Mouse (Mus musculus) mature B cell (primary cell): Measurements from ENCODE around the gene Clip2.
"Not testable (repeated sequence)": the region's sequence is repeated elsewhere in the genome, so short reads cannot be mapped to it uniquely, and the experiment has no call there.

Source experiments
- in situ Hi-C: fragments of 300-500 bp; cut with MboI; formaldehyde crosslinking; loops from 2 replicates; pipeline ENCODE4 v1.14.3; 2019

Clip2 gene

GRCm38 (mm10) chr5:134491712-134492417 lies 60.4 kb downstream of the Clip2 start:
- in situ Hi-C loops, result loop anchor here (10.0 kb wide), 1 partner anchor 307 kb away; the partner anchor contains the start of gene Gtf2ird2

- in situ Hi-C loops, result loop anchor here (10.0 kb wide), 1 partner anchor 306 kb away; the partner anchor contains the start of gene Gtf2ird2
Observed at GRCm38 (mm10) chr5:134491206-134491605, 61.0 kb downstream of the Clip2 start.

- in situ Hi-C loops, result loop anchor here (10.0 kb wide), 1 partner anchor 306 kb away; the partner anchor contains the start of gene Gtf2ird2
Observed at GRCm38 (mm10) chr5:134490465-134490864, 61.8 kb downstream of the Clip2 start.

DNA sequence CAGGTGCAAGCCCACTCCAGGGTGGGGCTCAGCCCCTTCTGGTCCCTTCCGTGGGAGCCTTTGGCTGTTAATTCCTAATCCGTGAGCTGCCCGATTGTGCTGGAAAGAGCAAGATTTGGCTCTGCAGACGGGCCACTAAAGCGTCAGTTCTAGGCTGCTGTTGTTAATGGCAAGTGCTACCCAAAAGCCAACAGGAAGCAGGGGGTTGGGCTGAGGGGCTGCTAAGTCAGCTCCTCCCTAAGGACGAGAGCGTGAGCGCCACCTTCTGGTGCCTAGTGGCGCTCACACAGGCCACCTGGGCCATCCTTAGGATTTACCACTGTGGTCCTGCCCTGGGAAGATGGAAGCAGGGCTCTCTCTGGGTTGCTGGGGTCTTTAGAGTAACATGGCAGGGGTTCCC lies 62.7 kb downstream of the Clip2 start:
- in situ Hi-C loops, result no loop called here

DNA sequence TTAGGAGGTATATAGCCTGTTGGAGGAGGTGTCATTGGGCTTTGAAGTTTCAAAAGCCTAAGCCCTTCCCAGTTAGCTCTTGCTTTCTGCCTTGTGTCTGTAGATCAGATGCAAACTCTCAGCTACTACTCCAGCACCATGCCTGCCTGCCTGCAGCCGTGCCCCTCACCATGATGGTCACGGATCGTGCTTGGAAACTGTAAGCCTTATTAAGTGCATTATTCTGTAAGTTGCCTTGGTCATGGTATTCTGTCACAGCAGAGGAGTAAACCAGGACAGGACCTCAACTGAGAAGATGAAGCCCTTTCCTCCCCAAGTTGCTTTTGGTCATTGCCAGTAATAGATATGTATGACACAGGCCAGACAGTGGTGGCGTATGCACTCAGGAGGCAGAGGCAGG lies 63.6 kb downstream of the Clip2 start:
- in situ Hi-C loops, result no loop called here

DNA sequence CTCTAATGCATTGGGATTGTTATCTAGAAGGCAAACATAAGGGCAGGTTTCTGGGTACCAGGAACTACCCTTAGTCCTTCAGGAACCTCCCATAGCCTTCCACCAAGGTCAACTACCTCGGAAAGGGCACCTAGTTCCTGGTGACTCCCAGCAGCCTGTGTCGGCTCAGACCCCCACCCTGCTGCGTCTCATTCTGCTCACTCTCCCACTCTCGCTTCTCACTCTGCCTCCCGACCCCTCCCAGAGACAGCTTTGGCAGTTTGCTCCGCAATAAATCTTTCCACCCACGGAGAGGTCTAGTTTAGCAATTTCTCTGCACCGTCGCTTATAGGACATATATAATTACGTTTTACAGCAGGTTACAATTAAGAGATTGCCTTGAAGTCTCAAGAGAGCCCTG lies 64.2 kb downstream of the Clip2 start:
- in situ Hi-C loops, result no loop called here

DNA sequence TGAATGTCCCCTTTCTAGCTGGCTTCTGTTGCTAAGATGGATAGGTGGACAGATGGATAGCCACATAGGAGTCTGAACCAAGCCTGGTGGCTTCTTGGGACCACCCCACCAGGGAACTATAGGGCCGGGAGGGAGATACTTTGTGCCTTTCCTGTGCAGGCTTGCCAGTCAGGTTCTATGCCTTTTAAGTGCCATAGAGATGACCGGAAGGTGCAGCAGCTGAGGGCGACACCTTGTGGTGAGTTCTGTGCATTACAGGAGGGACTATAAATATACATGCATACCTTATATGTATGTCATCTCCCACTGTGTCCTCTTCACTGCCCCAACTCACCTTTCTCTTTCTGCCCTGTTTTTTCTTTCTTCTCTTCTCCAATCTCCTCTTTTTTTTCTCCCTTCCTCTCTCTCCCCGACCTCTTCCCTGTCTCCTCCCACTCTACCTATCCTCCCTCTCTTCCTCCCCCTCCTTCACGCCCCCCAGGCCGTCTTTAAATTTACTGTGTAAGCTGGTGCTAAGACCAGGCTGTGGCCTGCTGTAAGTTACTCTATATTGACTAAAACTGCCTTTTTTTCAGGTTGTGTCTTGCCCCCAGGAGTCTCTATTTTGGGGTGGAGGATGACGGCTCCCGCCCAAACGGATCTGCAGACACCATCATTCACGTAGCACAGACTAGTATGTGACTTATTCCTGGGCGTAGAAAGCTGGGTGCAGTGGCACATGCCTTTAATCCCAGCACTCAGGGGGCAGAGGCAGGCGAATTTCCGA lies 66.2 kb downstream of the Clip2 start:
- in situ Hi-C loops, result no loop called here

DNA sequence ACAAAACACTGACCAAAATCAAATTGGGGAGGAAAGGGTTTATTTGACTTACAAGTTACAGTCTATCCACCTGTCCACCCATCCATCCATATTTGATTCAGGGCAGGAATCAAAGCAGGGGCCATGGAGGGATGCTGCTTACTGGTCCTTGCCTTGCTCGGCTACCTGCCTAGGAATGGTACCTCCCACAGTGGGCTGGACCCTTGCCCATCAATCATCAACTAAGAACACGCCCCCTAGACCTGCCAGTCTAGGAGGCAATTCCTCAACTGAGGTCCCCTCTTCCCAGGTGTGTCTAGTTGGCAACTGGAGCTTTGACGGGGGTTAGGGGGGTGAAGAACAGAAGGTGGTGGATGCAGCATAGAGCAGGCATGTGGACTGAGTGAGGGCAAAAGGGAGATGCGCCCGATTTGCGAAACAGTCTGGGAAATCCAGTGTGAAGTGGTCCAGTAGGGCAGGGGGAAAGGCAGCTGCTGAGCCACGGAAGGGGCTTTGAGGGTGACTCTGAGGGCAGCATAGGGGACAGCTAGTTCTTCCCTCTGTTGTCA lies 67.0 kb downstream of the Clip2 start:
- in situ Hi-C loops, result no loop called here

DNA sequence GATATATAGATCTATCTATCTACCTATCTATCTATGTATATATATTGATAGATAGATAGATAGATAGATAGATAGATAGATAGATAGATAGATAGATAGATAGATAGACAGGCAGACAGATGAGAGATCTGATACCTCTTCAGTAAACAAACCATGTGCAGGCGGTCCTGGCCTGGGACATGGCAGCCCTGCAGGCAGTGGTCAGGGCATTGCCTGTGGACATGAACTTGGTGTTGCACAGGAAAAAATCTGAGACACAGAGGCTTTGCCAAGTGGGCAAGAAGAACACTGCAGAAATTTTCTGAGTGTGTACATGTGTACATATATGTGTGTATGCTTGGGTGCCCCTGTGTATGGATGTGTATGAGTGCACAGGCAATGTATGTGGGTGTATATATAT lies 68.9 kb downstream of the Clip2 start:
- in situ Hi-C loops, result no loop called here

DNA sequence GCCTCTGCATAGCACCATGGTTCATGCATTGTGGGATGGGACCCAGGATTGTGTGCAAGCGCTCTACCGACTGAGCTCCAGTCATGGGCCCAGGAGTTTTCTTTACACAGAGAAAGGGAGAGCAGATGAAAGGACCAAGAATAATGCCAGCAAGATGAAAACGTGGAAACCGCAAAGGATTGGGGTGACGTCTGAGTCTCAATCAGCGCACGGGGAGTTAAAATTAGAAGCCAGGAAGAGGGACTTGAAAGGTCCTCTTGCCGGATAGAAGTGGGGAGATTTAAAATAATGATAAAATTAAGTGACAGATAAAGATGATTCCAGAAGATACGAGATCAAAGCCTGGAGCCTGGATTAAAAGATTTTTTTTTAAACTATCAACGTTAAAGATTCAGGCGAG lies 69.9 kb downstream of the Clip2 start:
- in situ Hi-C loops, result no loop called here

DNA sequence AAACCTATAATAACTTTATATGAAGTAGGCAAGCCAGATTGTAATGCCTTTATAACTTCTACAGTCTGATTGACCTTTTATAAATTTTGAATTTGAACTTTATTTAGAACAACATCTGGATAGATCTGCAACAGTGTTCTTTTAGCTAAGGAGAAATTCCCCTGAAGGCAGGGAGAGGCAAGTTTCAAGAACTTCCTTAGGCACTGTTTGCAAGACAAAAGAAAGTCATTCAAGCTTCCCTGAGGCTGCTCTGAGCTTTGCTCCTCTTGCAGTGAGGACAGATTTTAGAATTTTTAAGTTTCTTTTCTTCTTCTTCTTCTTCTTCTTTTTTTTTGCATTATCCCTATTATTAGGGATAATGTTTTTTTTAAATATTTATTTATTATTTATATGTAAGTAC lies 73.3 kb downstream of the Clip2 start:
- in situ Hi-C loops, result not testable (repeated sequence)

GRCm38 (mm10) chr5:134475686-134476085 lies 76.5 kb downstream of the Clip2 start:
- in situ Hi-C loops, result not testable (repeated sequence)

GRCm38 (mm10) chr5:134475006-134475605 lies 77.1 kb downstream of the Clip2 start:
- in situ Hi-C loops, result no loop called here

GRCm38 (mm10) chr5:134473902-134474301 lies 78.3 kb downstream of the Clip2 start:
- in situ Hi-C loops, result no loop called here

DNA sequence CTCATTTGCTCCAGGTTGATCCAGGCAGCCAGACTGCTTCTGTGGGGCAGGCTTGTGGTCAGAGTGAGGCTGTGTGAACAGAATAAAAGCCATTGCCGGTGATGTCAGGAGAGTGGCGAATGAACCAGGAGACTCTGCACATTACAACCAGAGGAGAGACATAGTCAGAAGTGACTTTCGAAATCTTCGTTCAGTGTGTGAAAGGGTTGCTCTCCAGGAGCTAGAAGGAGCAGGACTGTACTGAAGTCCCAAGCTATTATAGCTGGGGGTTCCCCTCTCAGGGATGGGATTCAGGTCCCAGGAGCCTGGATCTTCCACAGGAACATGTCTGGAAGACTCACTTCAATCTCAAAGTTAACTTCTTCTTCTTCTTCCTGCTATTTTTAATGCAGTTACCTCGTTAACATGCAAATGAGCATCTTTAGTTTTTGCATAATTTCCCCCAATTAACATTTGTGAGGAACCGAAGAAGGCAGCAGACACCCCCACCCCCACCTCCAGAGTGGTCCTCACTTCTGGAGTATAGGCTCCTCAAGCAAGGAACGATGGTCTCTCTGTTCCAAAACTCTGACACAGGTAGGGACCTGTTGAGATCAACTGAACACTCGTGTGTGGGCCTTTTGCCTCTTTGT lies 81.6 kb downstream of the Clip2 start:
- in situ Hi-C loops, result no loop called here

- in situ Hi-C loops, result no loop called here
Observed at GRCm38 (mm10) chr5:134469559-134470150, 82.6 kb downstream of the Clip2 start.

DNA sequence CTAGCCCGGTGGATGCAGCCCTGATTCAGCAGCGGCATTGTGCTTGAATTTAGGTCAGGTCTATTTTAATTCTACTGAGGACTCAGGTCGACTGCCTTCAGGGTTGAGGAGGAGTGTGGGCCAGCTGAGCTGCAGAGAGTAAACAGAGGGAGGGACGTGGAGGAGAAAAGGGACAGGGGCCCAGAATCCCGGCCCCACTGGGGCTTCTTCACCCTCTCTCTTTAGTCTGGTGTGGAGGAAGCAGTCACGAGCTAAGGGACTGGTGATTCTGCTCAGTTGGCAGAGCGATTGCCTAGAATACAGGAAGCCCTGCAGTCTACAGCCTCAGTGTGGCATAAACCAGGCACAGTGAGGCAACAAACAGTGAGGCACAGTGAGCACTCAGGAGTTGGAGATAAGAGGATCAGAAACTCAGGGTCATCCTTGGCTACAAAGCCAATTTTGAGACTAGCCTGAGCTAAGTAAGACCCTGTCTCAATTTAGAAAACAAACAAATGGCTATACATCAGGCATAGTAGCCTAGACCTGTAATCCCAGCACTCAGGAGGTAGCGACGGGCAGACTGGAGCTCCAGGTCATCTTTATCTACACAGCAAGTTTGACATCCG lies 84.0 kb downstream of the Clip2 start:
- in situ Hi-C loops, result no loop called here

- in situ Hi-C loops, result no loop called here
Observed at GRCm38 (mm10) chr5:134467030-134467549, 85.1 kb downstream of the Clip2 start.

DNA sequence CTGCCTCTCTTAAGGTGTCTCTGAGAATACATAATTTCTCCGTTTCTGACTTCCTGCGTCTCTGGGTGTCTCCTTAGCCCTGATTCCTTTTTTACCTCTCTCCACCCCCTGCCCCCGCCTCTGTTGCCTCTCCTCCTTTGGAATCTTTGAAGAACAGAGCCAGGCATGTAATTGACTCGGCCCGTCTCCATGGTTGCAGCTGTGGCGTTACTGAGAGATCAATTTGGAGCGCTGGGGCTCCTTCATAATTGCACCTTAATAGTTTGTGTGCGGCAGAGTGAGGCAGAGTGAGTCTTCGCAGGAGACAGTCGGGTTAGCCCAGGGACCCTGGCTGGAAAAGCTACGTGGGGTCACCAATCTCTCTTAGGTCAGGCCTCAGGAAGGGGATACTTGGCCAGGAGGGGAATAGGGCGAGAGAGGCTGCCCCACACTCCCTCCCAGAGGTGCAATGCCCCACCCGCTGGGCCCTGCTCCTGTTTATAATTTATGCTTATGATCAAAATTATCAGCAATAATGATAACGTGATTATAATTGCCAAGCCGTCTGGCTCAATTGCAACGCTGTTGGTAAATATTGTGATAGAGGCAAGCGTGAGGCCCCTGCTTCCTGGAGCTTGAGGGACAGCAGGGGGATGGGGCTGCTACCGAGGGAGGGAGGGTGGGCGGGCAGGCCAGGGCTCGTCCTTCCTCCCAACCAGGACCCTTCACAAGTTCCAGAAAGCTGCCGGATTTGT lies 85.8 kb downstream of the Clip2 start:
- in situ Hi-C loops, result no loop called here

GRCm38 (mm10) chr5:134465197-134465596 lies 87.0 kb downstream of the Clip2 start:
- in situ Hi-C loops, result no loop called here
